Mouse (Mus musculus) testis, adult 2 months (tissue): ENCODE measurements around the gene Aire.

Experiments used
- CTCF ChIP-seq: fragments of 200-500 bp; IDR thresholded peaks from 2 replicates; pipeline ENCODE4 v1.5.1; 2012; ENCODE audit warnings: low read depth, mild to moderate bottlenecking, inconsistent platforms, low read length, moderate library complexity; ENCODE audit not compliant: control insufficient read depth, insufficient read depth, insufficient replicate concordance
- POLR2A ChIP-seq: fragments of 200-500 bp; IDR thresholded peaks from 2 replicates; pipeline ENCODE4 v1.6.1; 2012; ENCODE audit warnings: low read depth, mild to moderate bottlenecking, inconsistent platforms, low read length, moderate library complexity; ENCODE audit not compliant: control insufficient read depth

GRCm38 (mm10) chr10:77984660-77985059 is 58.8 kb downstream of the Aire start:
- TF ChIP-seq POLR2A (no peak), CTCF (peak; percentile 57; the same call in 1 of the 2 replicates)
